Mouse (Mus musculus): ENCODE results near the gene Sfmbt2. TPM values are rescaled to one million over a fixed set of nuclear protein-coding genes. Genes with fewer than 3 reads are reported as not detected.
"Not testable (repeated sequence)": the region's sequence is repeated elsewhere in the genome, so short reads cannot be mapped to it uniquely, and the experiment has no call there.

The Sfmbt2 gene
- under 1 TPM; 0.31 to 0.70 TPM for total RNA-seq (2021)

GRCm38 (mm10) chr2:10370176-10370575 is at the start of gene Sfmbt2:
Sfmbt2 (plus strand) TSS chr2:10370510.
- intact Hi-C loops (cut with DNase I): loop anchor here (10.0 kb wide), 1 partner anchor 495 kb away; no protein-coding TSS in a partner anchor
- no peak for DNase-seq

GRCm38 (mm10) chr2:10321093-10321492 is 49.2 kb upstream of the Sfmbt2 start:
- intact Hi-C loops (cut with DNase I): no loop called here
- DNase-seq: no peak

DNA sequence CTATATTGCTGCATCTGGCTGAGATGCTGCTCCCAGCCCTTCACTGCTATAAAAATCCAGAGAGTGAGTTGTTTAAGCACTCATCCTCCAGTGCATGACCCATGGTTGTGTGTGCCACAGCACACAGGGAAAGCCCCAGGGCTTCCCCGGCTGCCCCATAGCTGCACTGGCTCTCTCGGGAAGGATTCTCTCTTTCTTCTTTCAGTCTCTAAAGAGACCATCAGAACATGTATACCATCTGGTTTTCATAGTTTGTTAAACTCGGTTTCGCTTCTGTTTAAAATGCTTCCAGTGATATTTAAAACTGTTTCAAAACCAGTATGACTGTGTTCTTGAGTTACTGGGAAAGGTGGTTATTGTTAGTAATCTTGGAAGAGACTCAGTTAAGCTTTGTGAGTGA is 47.1 kb upstream of the Sfmbt2 start:
- intact Hi-C loops (cut with DNase I): no loop called here
- no peak for DNase-seq

- DNase-seq: no peak
- intact Hi-C loops (cut with DNase I): no loop called here
Observed at GRCm38 (mm10) chr2:10324980-10325379, 45.3 kb upstream of the Sfmbt2 start.

GRCm38 (mm10) chr2:10330216-10330615 is 40.1 kb upstream of the Sfmbt2 start:
- intact Hi-C loops (cut with DNase I): no loop called here
- no peak for DNase-seq

DNA sequence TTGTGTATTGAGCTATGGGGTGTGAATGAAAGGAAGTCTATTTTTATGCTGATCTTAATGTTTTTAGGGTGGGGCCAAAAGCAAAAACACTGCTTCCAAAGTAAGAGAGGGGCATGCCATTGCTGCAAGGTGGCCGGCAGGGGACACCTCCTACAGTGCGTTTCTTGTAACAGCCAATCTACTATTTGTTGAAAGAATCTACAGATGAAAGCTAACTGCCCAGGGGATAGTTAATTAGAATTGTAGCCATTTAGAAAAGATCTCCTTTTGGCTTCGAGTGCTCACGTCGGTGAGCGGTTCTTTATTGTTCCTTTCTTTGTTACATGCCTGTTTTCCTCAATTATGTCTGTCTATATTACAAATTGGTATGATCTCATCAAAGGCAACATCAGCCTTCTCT is 36.0 kb upstream of the Sfmbt2 start:
- no peak for DNase-seq
- intact Hi-C loops (cut with DNase I): no loop called here

GRCm38 (mm10) chr2:10335037-10335608 is 35.2 kb upstream of the Sfmbt2 start:
- intact Hi-C loops (cut with DNase I): no loop called here
- DNase-seq: no peak

DNA sequence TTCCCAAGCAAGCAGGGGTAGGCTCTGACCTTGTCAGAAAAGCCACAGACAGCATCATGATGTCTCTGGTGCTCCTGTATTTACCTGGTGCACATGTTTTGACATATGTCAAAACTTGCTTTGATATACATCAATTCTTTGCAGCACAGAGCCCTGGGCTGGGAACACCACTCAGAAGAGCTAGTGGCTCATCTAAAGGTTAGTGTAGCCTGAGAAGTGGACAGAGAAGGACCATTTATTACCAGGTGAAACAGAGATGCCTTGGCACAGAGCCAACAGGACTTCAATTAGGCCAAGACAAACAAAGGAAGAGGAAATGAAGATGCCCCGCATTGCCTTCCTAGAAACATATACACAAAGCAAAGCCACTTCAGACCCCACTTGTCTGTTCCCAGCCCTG is 30.3 kb upstream of the Sfmbt2 start:
- intact Hi-C loops (cut with DNase I): no loop called here
- no peak for DNase-seq

DNA sequence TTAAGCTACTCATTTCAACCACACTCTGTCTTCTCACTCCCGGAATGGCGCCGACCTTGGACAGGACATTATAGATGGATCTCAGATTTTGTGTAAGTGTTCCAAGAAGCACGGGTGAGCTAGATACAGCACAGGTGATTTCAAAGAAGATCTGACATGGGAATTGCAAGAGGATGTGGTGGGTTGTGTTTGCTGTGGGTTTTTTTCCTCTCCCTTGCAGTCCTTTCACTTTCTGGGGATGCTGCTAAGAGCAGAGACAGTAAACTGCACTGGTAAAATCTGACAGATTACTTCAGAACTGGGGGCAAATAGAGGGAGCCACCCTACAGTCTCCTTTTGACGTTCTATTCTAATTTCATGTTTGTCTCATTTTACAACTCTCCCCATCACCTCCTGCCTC is 26.8 kb upstream of the Sfmbt2 start:
- intact Hi-C loops (cut with DNase I): no loop called here
- no peak for DNase-seq

DNA sequence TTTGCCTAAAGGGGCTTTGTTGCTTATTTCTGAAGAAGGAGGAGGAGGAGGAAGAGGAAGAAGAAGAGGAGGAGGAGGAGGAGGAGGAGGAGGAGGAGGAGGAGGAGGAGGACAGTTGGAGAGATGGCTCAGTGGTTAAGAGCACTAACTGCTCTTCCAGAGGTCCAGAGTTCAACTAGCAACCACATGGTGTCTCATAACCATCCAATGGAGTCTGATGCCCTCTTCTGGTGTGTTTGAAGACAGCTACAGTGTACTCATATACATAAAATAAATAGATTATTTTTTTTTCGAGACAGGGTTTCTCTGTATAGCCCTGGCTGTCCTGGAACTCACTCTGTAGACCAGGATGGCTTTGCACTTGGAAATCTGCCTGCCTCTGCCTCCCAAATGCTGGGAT is 26.2 kb upstream of the Sfmbt2 start:
- DNase-seq; intact Hi-C loops (cut with DNase I): not testable (repeated sequence)

DNA sequence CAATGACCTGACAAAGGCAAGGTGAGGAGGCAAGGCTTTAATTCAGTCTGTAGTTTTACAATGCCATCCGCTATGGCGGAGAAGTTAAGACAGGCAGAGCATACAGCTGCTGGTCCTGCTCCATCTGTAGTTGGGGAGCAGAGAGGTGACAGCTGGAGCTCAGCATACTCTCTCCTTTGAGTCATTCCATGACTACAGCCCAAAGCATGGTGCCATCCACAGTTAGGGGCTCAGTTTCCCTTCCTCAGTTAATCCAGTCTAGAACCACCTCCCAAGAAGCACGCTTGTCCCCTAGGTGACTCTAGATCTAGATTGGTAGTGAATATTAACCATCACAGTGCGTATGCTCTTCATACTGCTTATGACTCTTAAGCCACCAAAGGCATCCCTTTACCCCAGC is 23.1 kb upstream of the Sfmbt2 start:
- intact Hi-C loops (cut with DNase I): no loop called here
- DNase-seq: no peak

- no peak for DNase-seq
Observed at GRCm38 (mm10) chr2:10348036-10348435, 22.3 kb upstream of the Sfmbt2 start.

GRCm38 (mm10) chr2:10350266-10350810 is 20.0 kb upstream of the Sfmbt2 start:
- no peak for DNase-seq
- intact Hi-C loops (cut with DNase I): no loop called here

More at GRCm38 (mm10) chr2:10348036-10348435, 22.3 kb upstream of the Sfmbt2 start:
- intact Hi-C loops (cut with DNase I): no loop called here

- no peak for DNase-seq
Observed at GRCm38 (mm10) chr2:10351125-10351524, 19.2 kb upstream of the Sfmbt2 start.

GRCm38 (mm10) chr2:10352887-10353286 is 17.4 kb upstream of the Sfmbt2 start:
- no peak for DNase-seq
- intact Hi-C loops (cut with DNase I): no loop called here

More at GRCm38 (mm10) chr2:10351125-10351524, 19.2 kb upstream of the Sfmbt2 start:
- intact Hi-C loops (cut with DNase I): no loop called here

DNA sequence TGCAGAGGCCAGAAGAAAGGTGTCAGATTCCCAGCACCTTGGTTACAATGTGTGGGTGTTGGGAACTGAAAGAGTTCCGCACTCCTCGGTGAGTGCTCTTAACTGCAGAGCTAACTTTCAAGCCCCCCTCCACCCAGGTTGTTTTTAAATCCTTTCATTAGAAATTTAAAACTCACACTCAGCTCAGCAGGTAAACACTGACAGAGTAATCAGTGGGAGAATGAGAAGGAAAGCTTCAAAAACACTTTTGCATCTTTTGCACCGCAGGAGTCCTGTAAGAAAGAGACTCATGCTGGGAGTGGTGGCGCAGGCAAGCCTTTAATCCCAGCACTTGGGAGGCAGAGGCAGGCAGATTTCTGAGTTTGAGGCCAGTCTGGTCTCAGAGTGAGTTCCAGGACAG is 16.4 kb upstream of the Sfmbt2 start:
- no peak for DNase-seq
- intact Hi-C loops (cut with DNase I): no loop called here

- intact Hi-C loops (cut with DNase I): no loop called here
Observed at GRCm38 (mm10) chr2:10359861-10360260, 10.4 kb upstream of the Sfmbt2 start.

GRCm38 (mm10) chr2:10365081-10365480 is 5.2 kb upstream of the Sfmbt2 start:
- intact Hi-C loops (cut with DNase I): loop anchor here (5.0 kb wide), 2 partner anchors 462 to 692 kb away; no protein-coding TSS in a partner anchor
- DNase-seq: no peak

More at GRCm38 (mm10) chr2:10359861-10360260, 10.4 kb upstream of the Sfmbt2 start:
- DNase-seq: no peak

- intact Hi-C loops (cut with DNase I): loop anchor here (5.0 kb wide), 2 partner anchors 461 to 691 kb away; no protein-coding TSS in a partner anchor
Observed at GRCm38 (mm10) chr2:10366284-10366683, 4.0 kb upstream of the Sfmbt2 start.

GRCm38 (mm10) chr2:10369676-10370075 is 634 bp upstream of the Sfmbt2 start:
- intact Hi-C loops (cut with DNase I): loop anchor here (5.0 to 10.0 kb wide), 3 partner anchors 458 to 688 kb away; no protein-coding TSS in a partner anchor
- no peak for DNase-seq

More at GRCm38 (mm10) chr2:10366284-10366683, 4.0 kb upstream of the Sfmbt2 start:
- no peak for DNase-seq

DNA sequence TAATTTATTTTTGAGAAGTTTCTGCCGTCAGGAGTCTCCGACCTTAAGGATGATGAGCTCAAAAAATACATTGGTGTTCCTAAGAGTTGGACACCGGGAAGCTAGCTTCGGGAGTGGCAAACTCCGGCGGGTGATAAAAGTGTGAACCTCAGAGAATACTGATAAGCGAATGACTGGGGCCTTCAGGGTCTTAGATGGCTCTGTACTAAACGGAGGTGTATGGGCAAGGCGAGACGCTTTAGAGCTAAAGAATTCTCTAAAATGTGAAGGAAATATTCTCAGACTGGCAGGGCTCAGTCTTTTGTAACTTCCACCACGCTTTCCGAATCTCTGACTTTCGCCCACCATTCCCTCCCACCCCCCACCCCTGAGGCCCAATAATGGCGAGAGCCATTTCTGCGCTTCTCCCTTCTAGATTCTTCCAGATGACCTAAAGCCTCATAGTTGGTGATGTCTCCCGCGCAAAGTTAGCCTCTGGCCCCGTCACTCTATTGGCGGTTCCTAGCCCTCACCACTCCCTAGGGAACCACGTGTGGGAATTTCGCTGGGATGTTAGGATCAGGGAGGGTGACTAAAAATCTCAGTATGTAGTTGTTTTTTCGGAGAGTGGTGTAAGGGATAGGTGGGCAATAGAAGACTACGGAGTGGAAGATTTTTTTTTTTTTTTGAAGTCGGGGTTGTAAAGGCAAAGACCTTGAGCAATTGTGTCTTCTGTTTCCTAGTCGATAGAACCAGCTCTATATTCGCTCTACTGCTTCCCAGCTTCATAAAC is 563 bp downstream of the Sfmbt2 start:
- DNase-seq: no peak
- intact Hi-C loops (cut with DNase I): loop anchor here (10.0 kb wide), 1 partner anchor 496 kb away; no protein-coding TSS in a partner anchor
